Mouse (Mus musculus): Measurements from ENCODE around the gene Enkd1. TPM values are rescaled to one million over a fixed set of nuclear protein-coding genes. Genes with fewer than 3 reads are reported as not detected.
A peak's percentile ranks its signal among the peaks of the same experiment; 100 is the strongest.

The Enkd1 gene
- total RNA-seq, 1 experiment: 20.4 TPM

- H3K27ac ChIP-seq (ENCODE audit: insufficient read depth, low read depth, low read length, poor library complexity, severe bottlenecking): peak within 1 kb of the TSS; percentile 47; the same call in 1 of the 2 replicates
- in situ Hi-C loops (cut with MboI; ENCODE audit: low sequenced_read_pairs in 2 of 2, unreplicated experiment in 2 of 2): no loop called here
- peaks cover 12% of the 10 kb centered on the region for H3K36me3 ChIP-seq (ENCODE audit: control insufficient read depth, insufficient read depth, low read length, poor library complexity, severe bottlenecking)
- H3K4me1 ChIP-seq (ENCODE audit: control insufficient read depth in 2 of 2, insufficient read depth in 2 of 2, low read length in 2 of 2, poor library complexity in 1 of 2): peaks cover 3 to 14% of the 10 kb centered on the region in 2 experiments; a peak in 3 of 4 replicates
- peak within 1 kb of the TSS; percentile 50 to 56 for H3K4me3 ChIP-seq (ENCODE audit: insufficient read depth in 1 of 2, low read depth in 1 of 2, low read length in 2 of 2, poor library complexity in 1 of 2, severe bottlenecking in 1 of 2)
- no peak for DNase-seq (ENCODE audit: low read depth, low spot score)
- TF ChIP-seq HCFC1 (IDR thresholded peaks at IDR 0.05; ENCODE audit: borderline replicate concordance, insufficient read depth, low read length): peak; percentile 39; the same call in 1 of the 2 replicates
- TF ChIP-seq CHD2 (IDR thresholded peaks at IDR 0.05; ENCODE audit: low read depth, low read length): no peak
- peak; percentile 68; the same call in 1 of the 2 replicates for TF ChIP-seq ZC3H11A (IDR thresholded peaks at IDR 0.05; ENCODE audit: borderline replicate concordance, low read depth, low read length)
- H3K9me3 ChIP-seq (ENCODE audit: control insufficient read depth, insufficient read depth, low read depth, low read length): no peaks in the 10 kb centered on the region
- peak within 1 kb of the TSS; percentile 54 for H3K9ac ChIP-seq (ENCODE audit: insufficient read depth, low read depth, low read length, poor library complexity, severe bottlenecking)
Observed at GRCm38 (mm10) chr8:105685796-105686308, 22.2 kb downstream of the Enkd1 start, which contains the start of gene Carmil2. Gene Carmil2 (plus strand): TSS chr8:105686274.

- Histone ChIP-seq H3K4me1 (ENCODE audit: control insufficient read depth in 2 of 2, insufficient read depth in 2 of 2, low read length in 2 of 2, poor library complexity in 1 of 2) (peaks cover 3 to 14% of the 10 kb centered on the region in 2 experiments; a peak in 3 of 4 replicates), H3K36me3 (ENCODE audit: control insufficient read depth, insufficient read depth, low read length, poor library complexity, severe bottlenecking) (peaks cover 17% of the 10 kb centered on the region), H3K4me3 (ENCODE audit: insufficient read depth in 1 of 2, low read depth in 1 of 2, low read length in 2 of 2, poor library complexity in 1 of 2, severe bottlenecking in 1 of 2) (peak overlapping the region in 1 of 2 experiments; percentile 50; a peak in 1 of 4 replicates), H3K27ac (ENCODE audit: insufficient read depth, low read depth, low read length, poor library complexity, severe bottlenecking) (no peak overlapping the region), H3K9me3 (ENCODE audit: control insufficient read depth, insufficient read depth, low read depth, low read length) (no peaks in the 10 kb centered on the region), H3K9ac (ENCODE audit: insufficient read depth, low read depth, low read length, poor library complexity, severe bottlenecking) (peak overlapping the region; percentile 54; the same call in 1 of the 2 replicates)
- in situ Hi-C loops (cut with MboI; ENCODE audit: low sequenced_read_pairs in 2 of 2, unreplicated experiment in 2 of 2): no loop called here
- DNase-seq (ENCODE audit: low read depth, low spot score): no peak
- TF ChIP-seq ZNF384 (IDR thresholded peaks at IDR 0.05; ENCODE audit: low read depth, low read length) (0 out of 2 replicates have a peak, but pooled peaks have one; percentile 9), HCFC1 (IDR thresholded peaks at IDR 0.05; ENCODE audit: borderline replicate concordance, insufficient read depth, low read length) (no peak)
Observed at GRCm38 (mm10) chr8:105685325-105685724, 22.7 kb downstream of the Enkd1 start.

GRCm38 (mm10) chr8:105677891-105678290 lies 30.1 kb downstream of the Enkd1 start:
- H3K36me3 ChIP-seq (ENCODE audit: control insufficient read depth, insufficient read depth, low read length, poor library complexity, severe bottlenecking): peaks cover 42% of the 10 kb centered on the region
- in situ Hi-C loops (cut with MboI; ENCODE audit: low sequenced_read_pairs in 2 of 2, unreplicated experiment in 2 of 2): no loop called here
- H3K9me3 ChIP-seq (ENCODE audit: control insufficient read depth, insufficient read depth, low read depth, low read length): no peaks in the 10 kb centered on the region
- H3K4me1 ChIP-seq (ENCODE audit: control insufficient read depth in 2 of 2, insufficient read depth in 2 of 2, low read length in 2 of 2, poor library complexity in 1 of 2): no peaks in the 10 kb centered on the region
- no peak for TF ChIP-seq ZC3H11A (IDR thresholded peaks at IDR 0.05; ENCODE audit: borderline replicate concordance, low read depth, low read length)
- no peak for TF ChIP-seq MAFK (IDR thresholded peaks at IDR 0.05; ENCODE audit: insufficient read depth, low read depth, low read length)
- no peak for TF ChIP-seq CHD2 (IDR thresholded peaks at IDR 0.05; ENCODE audit: low read depth, low read length)
- TF ChIP-seq HCFC1 (IDR thresholded peaks at IDR 0.05; ENCODE audit: borderline replicate concordance, insufficient read depth, low read length): no peak
- TF ChIP-seq ZNF384 (IDR thresholded peaks at IDR 0.05; ENCODE audit: low read depth, low read length): no peak
- no peak overlapping the region for H3K27ac ChIP-seq (ENCODE audit: insufficient read depth, low read depth, low read length, poor library complexity, severe bottlenecking)
- no peak overlapping the region for H3K4me3 ChIP-seq (ENCODE audit: insufficient read depth in 1 of 2, low read depth in 1 of 2, low read length in 2 of 2, poor library complexity in 1 of 2, severe bottlenecking in 1 of 2)
- DNase-seq (ENCODE audit: low read depth, low spot score): no peak
- no peak overlapping the region for H3K9ac ChIP-seq (ENCODE audit: insufficient read depth, low read depth, low read length, poor library complexity, severe bottlenecking)

- in situ Hi-C loops (cut with MboI; ENCODE audit: low sequenced_read_pairs in 2 of 2, unreplicated experiment in 2 of 2): no loop called here
- no peak overlapping the region for H3K9ac ChIP-seq (ENCODE audit: insufficient read depth, low read depth, low read length, poor library complexity, severe bottlenecking)
- no peaks in the 10 kb centered on the region for H3K9me3 ChIP-seq (ENCODE audit: control insufficient read depth, insufficient read depth, low read depth, low read length)
- no peak overlapping the region for H3K4me3 ChIP-seq (ENCODE audit: insufficient read depth in 1 of 2, low read depth in 1 of 2, low read length in 2 of 2, poor library complexity in 1 of 2, severe bottlenecking in 1 of 2)
- peaks cover 9% of the 10 kb centered on the region for H3K36me3 ChIP-seq (ENCODE audit: control insufficient read depth, insufficient read depth, low read length, poor library complexity, severe bottlenecking)
- H3K4me1 ChIP-seq (ENCODE audit: control insufficient read depth in 2 of 2, insufficient read depth in 2 of 2, low read length in 2 of 2, poor library complexity in 1 of 2): no peaks in the 10 kb centered on the region
- no peak for TF ChIP-seq ZC3H11A (IDR thresholded peaks at IDR 0.05; ENCODE audit: borderline replicate concordance, low read depth, low read length)
- TF ChIP-seq ZNF384 (IDR thresholded peaks at IDR 0.05; ENCODE audit: low read depth, low read length): no peak
- TF ChIP-seq HCFC1 (IDR thresholded peaks at IDR 0.05; ENCODE audit: borderline replicate concordance, insufficient read depth, low read length): no peak
- TF ChIP-seq MAFK (IDR thresholded peaks at IDR 0.05; ENCODE audit: insufficient read depth, low read depth, low read length): no peak
- no peak for TF ChIP-seq CHD2 (IDR thresholded peaks at IDR 0.05; ENCODE audit: low read depth, low read length)
- DNase-seq (ENCODE audit: low read depth, low spot score): peak; percentile 44
- H3K27ac ChIP-seq (ENCODE audit: insufficient read depth, low read depth, low read length, poor library complexity, severe bottlenecking): no peak overlapping the region
Observed at GRCm38 (mm10) chr8:105661167-105661566, 46.8 kb downstream of the Enkd1 start.

GRCm38 (mm10) chr8:105657641-105658040 lies 50.4 kb downstream of the Enkd1 start:
- Histone ChIP-seq H3K9me3 (ENCODE audit: control insufficient read depth, insufficient read depth, low read depth, low read length) (no peaks in the 10 kb centered on the region), H3K9ac (ENCODE audit: insufficient read depth, low read depth, low read length, poor library complexity, severe bottlenecking) (no peak overlapping the region), H3K4me1 (ENCODE audit: control insufficient read depth in 2 of 2, insufficient read depth in 2 of 2, low read length in 2 of 2, poor library complexity in 1 of 2) (no peaks in the 10 kb centered on the region), H3K36me3 (ENCODE audit: control insufficient read depth, insufficient read depth, low read length, poor library complexity, severe bottlenecking) (peaks cover 2% of the 10 kb centered on the region), H3K27ac (ENCODE audit: insufficient read depth, low read depth, low read length, poor library complexity, severe bottlenecking) (no peak overlapping the region), H3K4me3 (ENCODE audit: insufficient read depth in 1 of 2, low read depth in 1 of 2, low read length in 2 of 2, poor library complexity in 1 of 2, severe bottlenecking in 1 of 2) (no peak overlapping the region)
- DNase-seq (ENCODE audit: low read depth, low spot score): no peak
- no peak for TF ChIP-seq CHD2 (IDR thresholded peaks at IDR 0.05; ENCODE audit: low read depth, low read length)
- in situ Hi-C loops (cut with MboI; ENCODE audit: low sequenced_read_pairs in 2 of 2, unreplicated experiment in 2 of 2): no loop called here

Other genes starting within 250 kb of the Enkd1 start
- 16.7 and 17.3 TPM in 2 replicates for gene Tppp3, start 236.7 kb downstream of the Enkd1 start, total RNA-seq (2012; rRNA removed)
- gene Zdhhc1, start 211.3 kb downstream of the Enkd1 start, total RNA-seq (2012; rRNA removed): 3.2 and 7.6 TPM in 2 replicates
- gene Hsd11b2, start 189.5 kb downstream of the Enkd1 start, total RNA-seq (2012; rRNA removed): 0.67 and 0.74 TPM in 2 replicates
- 65.1 and 85.5 TPM in 2 replicates for gene Atp6v0d1, start 142.2 kb downstream of the Enkd1 start, total RNA-seq (2012; rRNA removed)
- 3.5 and 5.6 TPM in 2 replicates for gene Ripor1, start 103.0 kb downstream of the Enkd1 start, total RNA-seq (2012; rRNA removed)
- 49.4 and 65.5 TPM in 2 replicates for gene Ctcf, start 71.6 kb downstream of the Enkd1 start, total RNA-seq (2012; rRNA removed)
- gene Agrp, start 70.8 kb downstream of the Enkd1 start, total RNA-seq (2012; rRNA removed): 0.71 and 1.1 TPM in 2 replicates
- 1.6 and 3.8 TPM in 2 replicates for gene Carmil2, start 21.9 kb downstream of the Enkd1 start, total RNA-seq (2012; rRNA removed)
- 8.6 and 8.9 TPM in 2 replicates for gene Acd, start 7.1 kb downstream of the Enkd1 start, total RNA-seq (2012; rRNA removed)
- gene Pard6a, start 7.1 kb downstream of the Enkd1 start, total RNA-seq (2012; rRNA removed): 14.3 and 14.9 TPM in 2 replicates
- gene 4933405L10Rik, start 555 bp downstream of the Enkd1 start, total RNA-seq (2012; rRNA removed): 0.18 TPM in 1 of 2 replicates, not detected in the other
- gene Gfod2, start 50.5 kb upstream of the Enkd1 start, total RNA-seq (2012; rRNA removed): 9.3 and 11.0 TPM in 2 replicates
- 12.9 and 13.7 TPM in 2 replicates for gene Ranbp10, start 119.1 kb upstream of the Enkd1 start, total RNA-seq (2012; rRNA removed)
- 0.13 and 0.26 TPM in 2 replicates for gene Tsnaxip1, start 119.5 kb upstream of the Enkd1 start, total RNA-seq (2012; rRNA removed)
- 82.2 and 127 TPM in 2 replicates for gene Cenpt, start 145.1 kb upstream of the Enkd1 start, total RNA-seq (2012; rRNA removed)
- 31.5 and 52.5 TPM in 2 replicates for gene Thap11, start 146.9 kb upstream of the Enkd1 start, total RNA-seq (2012; rRNA removed)
- gene Nutf2, start 152.4 kb upstream of the Enkd1 start, total RNA-seq (2012; rRNA removed): 185 and 242 TPM in 2 replicates
- 93.9 and 117 TPM in 2 replicates for gene Edc4, start 172.7 kb upstream of the Enkd1 start, total RNA-seq (2012; rRNA removed)
- gene Nrn1l, start 185.4 kb upstream of the Enkd1 start, total RNA-seq (2012; rRNA removed): 2.1 and 2.7 TPM in 2 replicates
- gene Pskh1, start 192.2 kb upstream of the Enkd1 start, total RNA-seq (2012; rRNA removed): 13.2 and 13.7 TPM in 2 replicates
- gene Ctrl, start 225.7 kb upstream of the Enkd1 start, total RNA-seq (2012; rRNA removed): 3.6 and 5.3 TPM in 2 replicates
- 70.9 and 81.5 TPM in 2 replicates for gene Psmb10, start 230.2 kb upstream of the Enkd1 start, total RNA-seq (2012; rRNA removed)
- gene Lcat, start 235.2 kb upstream of the Enkd1 start, total RNA-seq (2012; rRNA removed): 2.4 and 3.6 TPM in 2 replicates